Mouse (Mus musculus) megakaryocyte, embryonic 14.5 days (primary cell): ENCODE measurements around the gene Asb4.
"Not testable (repeated sequence)": the region's sequence is repeated elsewhere in the genome, so short reads cannot be mapped to it uniquely, and the experiment has no call there.

Experiments used
- FLI1 ChIP-seq: IDR thresholded peaks from 2 replicates; pipeline ENCODE4 v1.6.1; 2012; ENCODE audit warnings: low read length, inconsistent platforms, mixed read lengths
- GATA1 ChIP-seq: IDR thresholded peaks from 3 replicates; pipeline ENCODE4 v1.6.1; 2012; ENCODE audit warnings: mixed read lengths, low read length, inconsistent platforms, borderline replicate concordance

- not testable (repeated sequence) for TF ChIP-seq GATA1, FLI1
These were observed 44.4 kb upstream of the Asb4 start for GRCm38 (mm10) chr6:5338781-5339180.
